Mouse (Mus musculus): ENCODE results near the gene Tuba1a. TPM values are rescaled to one million over a fixed set of nuclear protein-coding genes. Genes with fewer than 3 reads are reported as not detected.

The Tuba1a gene
- 10 to 100 TPM; 37.4 to 83.6 (median 67.3) TPM for total RNA-seq (2022)

DNA sequence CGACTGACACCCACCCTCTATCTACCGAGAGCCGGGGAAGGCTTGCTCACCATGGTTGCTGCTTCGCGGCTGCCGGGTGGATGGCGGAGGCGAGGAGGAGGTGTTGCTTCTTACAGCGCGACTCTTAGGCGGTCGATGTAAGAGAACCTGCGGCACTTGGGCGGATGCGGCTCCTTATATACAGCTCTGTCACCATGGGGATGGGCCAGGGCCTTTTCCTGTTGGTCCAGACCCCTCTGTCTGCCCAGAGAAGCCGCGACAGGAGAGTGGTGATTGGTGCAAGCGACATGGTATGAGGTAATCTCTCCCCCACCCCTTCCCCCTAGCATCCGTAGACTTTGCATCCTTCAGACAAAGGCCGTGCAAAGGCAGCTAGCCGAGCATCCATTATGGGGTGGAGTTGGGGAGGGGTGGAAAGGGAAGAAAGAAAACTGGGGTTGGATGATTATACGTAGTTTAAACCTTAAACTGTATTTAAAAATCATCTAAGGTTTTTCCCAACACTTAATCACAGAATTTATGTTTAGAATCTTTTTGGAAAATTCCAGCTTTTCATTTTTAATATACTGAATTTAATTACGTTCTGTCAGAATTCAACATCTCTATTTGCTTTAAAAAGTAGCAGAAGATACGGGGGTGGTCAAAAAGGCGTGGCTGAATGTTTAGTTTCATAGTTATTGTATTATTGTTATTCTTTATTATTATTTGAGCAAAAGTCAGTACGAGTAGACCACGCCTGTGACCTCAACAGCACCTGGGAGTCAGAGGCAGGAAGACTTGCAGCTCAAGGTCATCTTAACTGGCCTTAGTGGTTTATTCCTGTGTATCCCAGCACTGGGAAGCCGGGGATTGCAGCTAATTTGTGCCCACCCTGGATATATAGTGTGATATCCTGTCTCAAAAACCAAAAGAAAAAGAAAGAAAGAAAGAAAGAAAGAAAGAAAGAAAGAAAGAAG is at the start of gene Tuba1a, which contains the start of gene Gm49450:
TSS of gene Tuba1a (minus strand) at position 303 of the 956 bp plus-strand sequence.
TSS of gene Gm49450 (minus strand) at position 151 of the 956 bp plus-strand sequence.
- DNase-seq (ENCODE audit: low spot score), result peak; percentile 94

DNA sequence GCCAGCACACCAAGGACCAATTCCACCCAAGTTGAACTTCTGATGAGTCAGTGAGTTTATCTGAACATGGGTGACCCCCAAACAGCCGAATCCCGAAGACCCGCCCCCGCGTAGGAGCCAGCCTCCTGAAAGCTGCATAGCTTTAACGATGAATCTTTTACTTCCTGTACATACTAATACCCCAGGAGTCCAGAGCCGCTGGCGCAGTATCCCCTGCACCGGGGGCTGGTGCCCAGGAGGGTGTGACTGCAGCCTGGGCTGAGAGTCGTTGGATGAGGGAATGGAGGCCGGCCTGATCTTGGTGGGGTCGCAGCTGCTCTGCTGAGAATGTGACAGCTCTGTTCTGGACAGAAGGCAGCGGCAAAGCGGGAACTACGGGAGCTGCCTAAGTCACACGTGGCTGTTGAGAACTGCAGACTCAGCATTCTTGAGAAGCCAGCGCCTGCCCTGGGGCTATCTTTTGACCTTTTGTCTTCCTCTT is 48.0 kb upstream of the Tuba1a start:
- DNase-seq (ENCODE audit: low spot score), result no peak

GRCm38 (mm10) chr15:99000535-99001283 is 47.2 kb upstream of the Tuba1a start:
- DNase-seq (ENCODE audit: low spot score), result peak; percentile 78

DNA sequence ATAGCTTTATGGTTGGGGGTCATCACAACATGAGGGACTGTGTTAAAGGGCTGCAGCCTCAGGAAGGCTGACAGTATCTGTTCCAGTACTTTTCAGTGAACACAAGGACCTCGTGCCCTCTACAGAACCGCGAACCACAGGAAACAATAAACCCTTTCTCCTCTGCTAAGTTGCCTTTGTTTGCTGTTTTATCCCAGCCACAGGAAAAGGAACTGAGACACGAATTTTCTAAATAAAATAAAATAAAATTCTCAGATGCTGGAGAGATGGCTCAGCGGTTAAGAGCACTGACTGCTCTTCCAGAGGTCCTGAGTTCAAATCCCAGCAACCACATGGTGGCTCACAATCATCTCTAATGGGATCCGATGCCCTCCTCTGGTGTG is 45.3 kb upstream of the Tuba1a start:
- DNase-seq (ENCODE audit: low spot score), result no peak

- DNase-seq (ENCODE audit: low spot score), result peak; percentile 45
Measured at GRCm38 (mm10) chr15:98997938-98998774, 44.7 kb upstream of the Tuba1a start.

DNA sequence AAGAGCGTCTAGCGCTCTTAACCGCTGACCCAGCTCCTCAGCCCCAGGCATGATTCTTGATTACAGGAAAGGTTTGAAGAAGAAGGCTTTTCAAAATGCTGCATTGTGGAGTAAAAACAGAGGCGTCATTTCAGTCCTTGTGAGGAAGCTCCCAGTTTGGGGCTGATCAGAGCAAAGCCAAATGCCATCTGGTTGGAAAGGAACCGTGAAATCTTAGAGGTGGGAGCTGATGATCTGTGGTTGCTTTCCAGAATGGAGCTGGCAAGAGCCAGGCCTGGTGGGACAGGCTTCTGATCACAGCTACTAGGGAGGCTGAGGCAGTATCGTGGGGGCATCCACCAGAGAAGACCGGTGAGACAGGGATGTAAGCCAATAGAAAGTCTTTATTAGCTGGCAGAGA is 43.3 kb upstream of the Tuba1a start:
- DNase-seq (ENCODE audit: low spot score), result no peak

GRCm38 (mm10) chr15:98994957-98995520 is 41.5 kb upstream of the Tuba1a start:
- DNase-seq (ENCODE audit: low spot score), result no peak

- peak; percentile 90 for DNase-seq (ENCODE audit: low spot score)
Measured at GRCm38 (mm10) chr15:98993865-98994264, 40.4 kb upstream of the Tuba1a start.

GRCm38 (mm10) chr15:98993093-98993793 is 39.7 kb upstream of the Tuba1a start:
- peak; percentile 95 for DNase-seq (ENCODE audit: low spot score)

- peak; percentile 74 for DNase-seq (ENCODE audit: low spot score)
Measured at GRCm38 (mm10) chr15:98992086-98992912, 38.8 kb upstream of the Tuba1a start.

DNA sequence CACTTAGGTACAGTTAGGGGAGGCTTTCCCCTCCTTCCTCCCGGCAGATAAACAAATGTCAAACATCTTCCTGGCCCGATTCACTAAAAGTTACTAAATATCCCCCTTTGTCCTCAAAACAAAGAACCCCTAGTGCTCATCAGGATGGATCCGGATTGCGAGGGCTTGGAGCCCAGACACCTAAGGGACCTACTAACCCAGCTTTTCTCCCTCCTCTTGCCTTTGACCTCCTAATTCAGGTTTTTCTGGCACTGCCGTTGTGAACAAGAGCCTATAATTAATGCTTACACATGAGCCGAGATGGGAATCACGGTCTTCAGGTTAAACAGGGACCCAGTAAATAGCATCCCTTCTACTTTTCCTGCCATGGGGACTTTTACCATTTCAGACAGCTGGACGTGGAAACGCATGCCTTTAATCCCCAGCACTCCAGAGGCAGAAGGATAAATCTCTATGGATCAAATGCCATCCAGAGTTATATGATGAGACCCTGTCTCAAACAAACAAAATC is 38.1 kb upstream of the Tuba1a start:
- no peak for DNase-seq (ENCODE audit: low spot score)

DNA sequence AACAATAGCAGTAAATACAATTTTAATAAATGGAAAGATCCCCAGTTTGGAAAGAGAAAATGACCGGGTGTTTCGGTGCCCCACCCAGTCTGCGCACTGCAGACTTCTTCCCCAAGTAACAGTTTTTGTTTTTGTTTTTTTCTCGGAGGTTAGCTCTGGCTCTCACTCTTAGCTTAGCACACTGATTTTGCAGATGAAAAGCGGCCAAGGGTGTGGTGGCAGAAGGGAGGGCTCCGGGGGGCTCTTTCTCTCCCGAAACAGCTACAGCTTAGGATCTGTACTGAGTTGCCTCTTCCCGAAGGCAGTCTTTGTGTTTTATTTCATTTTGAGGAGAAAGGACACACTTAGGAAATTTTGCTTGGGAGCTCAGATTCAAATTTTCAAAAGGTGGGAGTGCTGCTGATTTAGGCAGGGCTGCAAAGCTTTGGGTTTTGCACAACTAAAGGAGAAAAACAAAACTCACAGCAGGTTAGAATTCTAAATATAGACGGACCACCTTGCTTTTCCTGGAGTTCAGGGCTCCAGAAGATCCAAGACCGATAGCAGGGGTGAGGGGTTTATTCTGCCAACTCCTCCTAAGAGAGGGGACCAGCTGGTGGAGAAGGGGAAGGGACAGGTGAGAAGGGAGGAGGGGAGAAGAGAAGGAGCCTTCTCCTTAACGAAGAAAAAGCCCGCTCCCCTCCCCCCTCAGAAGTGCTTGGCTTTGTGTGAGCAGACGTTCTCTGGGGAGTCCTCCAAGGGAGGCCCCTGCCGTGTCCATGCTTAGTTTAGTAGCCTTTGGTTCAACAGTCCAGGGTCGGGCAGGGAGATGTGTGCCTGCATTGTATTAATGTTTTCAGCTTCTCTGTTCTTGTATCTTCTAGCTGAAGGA is 37.4 kb upstream of the Tuba1a start:
- DNase-seq (ENCODE audit: low spot score), result no peak

GRCm38 (mm10) chr15:98989701-98990430 is 36.4 kb upstream of the Tuba1a start:
- DNase-seq (ENCODE audit: low spot score), result no peak

- no peak for DNase-seq (ENCODE audit: low spot score)
Measured at GRCm38 (mm10) chr15:98988787-98989186, 35.3 kb upstream of the Tuba1a start.

GRCm38 (mm10) chr15:98987661-98988181 is 34.2 kb upstream of the Tuba1a start:
- no peak for DNase-seq (ENCODE audit: low spot score)

GRCm38 (mm10) chr15:98987077-98987630 is 33.7 kb upstream of the Tuba1a start:
- DNase-seq (ENCODE audit: low spot score), result no peak
